Mouse (Mus musculus) adipocyte (in vitro differentiated cells): ENCODE results near the gene Hoxa11.
A peak's percentile ranks its signal among the peaks of the same experiment; 100 is the strongest.

Experiments
- DNase-seq: peaks from one replicate; pipeline ENCODE4 v3.0.0-alpha.2; 2016; ENCODE audit warnings: low spot score

Gene Hoxa11

GRCm38 (mm10) chr6:52265306-52265912 is 19.8 kb upstream of the Hoxa11 start:
- DNase-seq, result no peak

GRCm38 (mm10) chr6:52264106-52264790 is 18.6 kb upstream of the Hoxa11 start:
- DNase-seq, result no peak

DNA sequence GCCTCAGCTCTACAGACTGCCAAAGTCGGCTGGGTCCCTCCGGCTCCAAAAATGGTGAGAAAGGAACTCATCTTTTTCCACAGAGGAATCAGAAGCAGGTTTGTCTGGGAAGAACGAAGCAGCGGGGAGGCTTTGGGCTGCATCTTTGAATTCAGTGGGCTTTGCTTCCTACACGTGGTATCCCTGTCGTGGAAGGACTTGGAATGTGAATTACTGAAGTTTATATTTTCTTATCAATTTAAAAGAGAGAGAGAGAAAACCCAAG is 17.6 kb upstream of the Hoxa11 start:
- no peak for DNase-seq

- no peak for DNase-seq
Measured at GRCm38 (mm10) chr6:52262463-52263320, 17.1 kb upstream of the Hoxa11 start.

DNA sequence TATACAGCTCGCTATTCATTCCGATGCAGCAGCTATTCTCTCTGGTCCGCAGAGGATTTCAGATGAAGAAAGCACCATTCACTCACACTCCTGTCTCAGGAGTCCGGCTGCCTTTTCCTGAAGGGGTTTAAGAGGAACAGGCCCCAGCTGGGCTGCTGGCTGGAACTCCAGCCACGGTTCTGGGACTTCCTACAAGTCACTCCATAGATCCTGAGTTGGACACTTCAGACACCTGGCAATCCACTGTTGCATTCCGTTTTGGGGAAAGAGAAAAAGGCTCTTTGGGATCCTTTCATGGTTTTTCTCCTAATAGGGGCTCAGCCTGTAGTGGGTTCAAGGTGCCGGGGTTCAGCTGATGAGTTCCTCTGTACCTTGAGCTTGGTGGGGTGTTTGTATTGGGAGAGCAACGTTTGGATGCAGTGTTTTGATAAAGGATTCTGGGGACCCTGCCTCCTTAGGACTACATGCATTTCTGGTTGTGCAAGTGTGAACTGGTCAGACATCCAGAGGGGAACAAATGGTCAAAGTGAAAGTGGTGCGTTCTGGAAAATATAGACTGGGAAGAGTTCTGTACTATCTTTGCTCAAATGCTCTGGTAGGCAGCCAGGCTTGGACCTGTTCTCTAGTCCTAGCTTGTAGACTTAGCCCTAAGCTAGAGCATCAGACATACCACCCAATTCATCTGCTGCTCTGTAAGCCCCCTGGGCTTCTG is 16.3 kb upstream of the Hoxa11 start:
- no peak for DNase-seq

- DNase-seq, result no peak
Measured at GRCm38 (mm10) chr6:52260654-52261575, 15.3 kb upstream of the Hoxa11 start, which contains the start of gene Hoxa13. TSS of gene Hoxa13 (minus strand) at chr6:52260880.

- DNase-seq, result no peak
Measured at GRCm38 (mm10) chr6:52259811-52260261, 14.2 kb upstream of the Hoxa11 start.

DNA sequence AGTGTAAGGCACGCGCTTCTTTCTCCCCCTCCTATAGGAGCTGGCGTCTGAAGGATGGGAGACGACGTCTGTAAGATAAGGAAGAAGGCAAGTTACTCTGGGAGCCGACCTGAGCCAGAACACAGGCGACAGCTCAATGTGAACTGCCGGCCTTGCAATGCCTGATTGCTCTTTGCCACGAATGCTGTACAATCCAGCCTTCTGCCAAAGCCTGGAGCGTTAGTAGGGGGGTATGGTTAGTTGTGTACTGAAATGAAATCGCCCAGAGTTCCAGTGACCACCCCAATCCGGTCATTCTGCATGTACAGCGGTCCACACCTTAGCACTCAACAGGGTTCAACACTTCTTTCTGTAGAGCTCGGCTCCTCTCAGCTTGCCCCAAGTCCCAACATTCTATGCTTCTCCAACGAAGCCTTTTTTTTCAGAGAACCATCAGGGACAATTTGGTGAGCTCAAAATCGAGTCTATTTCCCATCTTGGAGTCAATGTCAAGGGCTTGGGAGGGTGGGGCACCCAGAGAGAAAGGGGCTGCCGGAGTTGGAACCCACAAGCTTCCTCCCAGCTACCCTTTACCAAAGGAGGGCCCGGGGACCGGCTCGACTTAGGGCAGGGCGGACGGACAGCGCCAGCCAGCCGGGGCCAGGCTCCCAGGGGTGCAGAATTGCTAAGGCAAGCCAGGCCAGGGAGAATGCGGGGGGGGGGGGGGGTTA is 13.6 kb upstream of the Hoxa11 start:
- no peak for DNase-seq

DNA sequence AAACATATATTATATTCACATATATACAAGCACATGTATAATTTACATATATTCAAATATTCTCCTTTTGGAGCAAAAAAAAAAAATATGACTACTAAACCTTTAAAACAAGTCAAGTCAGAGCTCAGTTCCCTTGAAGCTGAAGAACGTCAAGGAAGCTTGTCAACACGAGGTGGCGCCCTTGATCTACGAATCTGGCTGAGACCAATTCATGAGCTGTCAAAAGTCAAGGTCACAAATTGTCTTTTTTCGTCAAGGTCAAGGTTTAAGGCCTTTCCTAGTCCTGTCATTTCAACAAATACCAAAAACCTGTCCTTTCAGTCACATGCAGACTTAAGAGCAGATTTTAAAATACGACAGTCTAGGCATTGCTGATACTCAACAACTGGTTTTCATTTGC is 11.3 kb upstream of the Hoxa11 start:
- peak; percentile 90 for DNase-seq

DNA sequence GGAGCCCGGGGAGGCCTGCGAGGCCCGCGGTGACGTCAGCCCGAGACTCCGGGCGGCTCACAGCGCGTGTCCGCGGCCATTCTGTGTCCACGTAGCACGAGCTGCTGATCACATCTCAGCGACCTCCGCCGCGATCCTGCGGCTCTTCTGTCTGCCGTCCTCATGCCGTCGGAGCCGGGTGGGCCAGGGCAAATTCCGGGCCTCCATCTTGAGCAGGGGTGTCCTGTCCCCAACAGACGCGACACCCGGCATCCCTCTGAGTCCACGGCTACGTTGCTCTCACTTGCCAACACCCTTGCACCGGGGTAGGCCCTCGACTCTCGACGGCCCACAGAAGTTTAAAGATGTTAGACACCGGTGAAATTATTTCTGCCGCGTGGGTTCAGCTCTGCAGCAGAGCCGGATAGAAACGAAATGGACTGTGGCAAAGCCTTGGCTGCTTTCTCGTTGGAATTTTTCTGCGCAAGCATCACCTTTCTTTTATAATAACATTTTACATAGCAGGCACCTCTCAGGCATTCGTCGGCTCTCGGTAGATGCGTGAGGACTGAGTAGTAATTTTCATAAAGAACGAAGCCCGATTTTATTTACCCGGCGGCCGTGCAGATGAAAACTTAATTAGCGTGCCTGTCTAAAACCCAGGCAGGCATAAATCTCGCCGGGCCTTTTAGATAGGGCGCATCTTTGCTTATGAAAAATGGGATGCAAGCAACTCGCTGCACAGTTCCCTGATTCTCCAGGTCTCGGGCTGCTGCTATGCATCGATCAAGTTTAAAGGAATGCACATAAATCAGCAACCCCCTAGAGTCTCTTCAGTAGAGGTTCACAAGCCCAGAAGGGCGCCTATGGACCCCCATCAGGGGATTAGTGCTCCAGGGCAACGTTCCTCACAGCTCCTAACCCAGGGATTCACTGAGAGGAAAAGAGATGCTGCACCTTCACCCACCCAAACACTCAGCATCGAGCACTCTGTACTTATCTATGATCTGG is 8.2 kb upstream of the Hoxa11 start:
- DNase-seq, result no peak

GRCm38 (mm10) chr6:52252775-52253376 is 7.3 kb upstream of the Hoxa11 start:
- DNase-seq, result no peak

- no peak for DNase-seq
Measured at GRCm38 (mm10) chr6:52252016-52252774, 6.6 kb upstream of the Hoxa11 start.

DNA sequence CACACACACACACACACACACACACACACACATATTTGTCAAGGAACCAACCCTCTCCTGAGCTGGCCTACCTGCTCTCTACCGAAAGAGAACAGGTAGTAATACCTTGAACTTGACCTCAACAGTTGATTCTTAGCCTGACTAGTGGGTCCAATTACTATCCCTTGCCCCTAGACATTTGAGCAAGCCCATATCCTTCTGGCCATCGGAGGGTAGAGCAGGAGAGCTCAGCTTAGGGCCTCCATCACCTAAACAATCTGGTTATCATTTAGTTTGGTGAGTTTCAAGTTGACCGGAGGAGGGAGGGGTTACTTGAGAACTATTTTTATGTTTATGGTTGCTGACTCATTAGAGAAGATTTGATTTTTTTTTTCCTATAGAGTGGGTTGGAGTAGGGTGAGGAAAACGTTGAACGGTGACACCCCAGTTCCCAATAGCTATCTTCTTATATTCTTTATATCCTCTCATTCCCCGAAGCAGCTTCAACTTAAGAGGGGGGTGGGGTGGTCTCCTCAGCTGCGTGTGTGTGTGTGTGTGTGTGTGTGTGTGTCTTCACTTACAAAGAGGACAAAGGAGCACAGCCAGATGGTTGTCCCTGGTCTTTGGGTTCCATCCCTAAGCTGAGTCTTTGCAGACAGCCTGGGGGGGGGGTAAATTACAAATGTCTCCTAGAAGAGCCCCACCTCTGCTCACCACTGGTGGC is 5.7 kb upstream of the Hoxa11 start:
- DNase-seq, result no peak

GRCm38 (mm10) chr6:52249826-52250225 is 4.2 kb upstream of the Hoxa11 start:
- no peak for DNase-seq

- no peak for DNase-seq
Measured at GRCm38 (mm10) chr6:52249415-52249738, 3.8 kb upstream of the Hoxa11 start.

- DNase-seq, result no peak
Measured at GRCm38 (mm10) chr6:52248638-52249414, 3.2 kb upstream of the Hoxa11 start.
